ENCODE assay signal across 18 mouse cellular contexts in genomic region chr6:84328030-84328390, GRCm38 (mm10).
DNase-seq lines count a peak whose midpoint lies in the region; ATAC-seq lines count a peak whose summit lies in the region.
"Had no signal": no experiment of that assay in that cellular context is flagged by ENCODE, and none has a peak within 500 bp of the region (broad histone marks: within the 10 kb centered on the region; RNA-seq: fewer than 3 reads in every experiment).

No protein-coding gene starts in this region.

- no peaks in the 10 kb centered on the region for H3K36me3 ChIP-seq in lung, embryonic 15.5 days
- H3K36me3 ChIP-seq in liver, embryonic 12.5 days, result no peaks in the 10 kb centered on the region
- no peaks in the 10 kb centered on the region for H3K36me3 ChIP-seq in intestine, embryonic 15.5 days
- H3K36me3 ChIP-seq: forebrain, embryonic 15.5 days; neural tube, embryonic 13.5 days had no signal

- no peaks in the 10 kb centered on the region for H3K9me3 ChIP-seq in lung, embryonic 15.5 days
- H3K9me3 ChIP-seq in liver, embryonic 12.5 days (replicated peaks), result no peaks in the 10 kb centered on the region
- no peaks in the 10 kb centered on the region for H3K9me3 ChIP-seq in intestine, embryonic 15.5 days
- H3K9me3 ChIP-seq: forebrain, embryonic 15.5 days had no signal

- no peak for DNase-seq in lung, postnatal 4 days
- DNase-seq in c-Kit-positive CD71-positive TER-119-negative erythroid progenitor cells, embryonic 14.5 days (ENCODE audit: low read depth), result peak; percentile 59
- no peak for DNase-seq in heart, adult 9 months (ENCODE audit: low spot score in 2 of 2)
- DNase-seq: cerebellum, adult 11-12 months; cerebellum, postnatal 25 days; kidney, adult 18-20 months; kidney, postnatal 10 days; lung, postnatal 14 days; thymus, postnatal 25 days had no signal

- WGBS in lung, embryonic 15.5 days, result 24% methylated on average over 3 of the region's 3 CpGs
- 19% methylated on average over 3 of the region's 3 CpGs for WGBS in liver, embryonic 12.5 days (ENCODE audit: insufficient replicate concordance)
- 48% methylated on average over 3 of the region's 3 CpGs for WGBS in intestine, embryonic 15.5 days

- no peak for ATAC-seq in lung, embryonic 15.5 days (ENCODE audit: borderline replicate concordance, extremely low read depth, low FRiP score, low TSS enrichment)
- peak; percentile 90 for ATAC-seq in liver, embryonic 12.5 days
- no peak for ATAC-seq in monocyte, adult 5-6 weeks (replicated peaks; ENCODE audit: insufficient number of reproducible peaks, low FRiP score, low TSS enrichment, poor library complexity, severe bottlenecking)
- no peak; the same call in 1 of the 2 replicates for ATAC-seq in intestine, embryonic 15.5 days
- ATAC-seq: forebrain, embryonic 15.5 days; hindbrain, postnatal 0 days had no signal

- no peaks in the 10 kb centered on the region; the same call in 1 of the 2 replicates for H3K27me3 ChIP-seq in lung, embryonic 15.5 days
- peaks cover 43% of the 10 kb centered on the region for H3K27me3 ChIP-seq in liver, embryonic 12.5 days (replicated peaks)
- H3K27me3 ChIP-seq in intestine, embryonic 15.5 days (replicated peaks), result no peaks in the 10 kb centered on the region
- H3K27me3 ChIP-seq: forebrain, embryonic 15.5 days; neural tube, embryonic 13.5 days had no signal

- no peak overlapping the region for H3K9ac ChIP-seq in lung, embryonic 15.5 days
- H3K9ac ChIP-seq in liver, embryonic 12.5 days, result 0 out of 2 replicates have a peak overlapping the region, but pooled peaks have one; percentile 39
- H3K9ac ChIP-seq in intestine, embryonic 15.5 days, result no peak overlapping the region
- H3K9ac ChIP-seq: forebrain, embryonic 15.5 days; neural tube, embryonic 13.5 days had no signal

- peaks cover 16% of the 10 kb centered on the region for H3K4me1 ChIP-seq in lung, embryonic 15.5 days
- peaks cover 29% of the 10 kb centered on the region for H3K4me1 ChIP-seq in liver, embryonic 12.5 days
- H3K4me1 ChIP-seq in intestine, embryonic 15.5 days (replicated peaks), result no peaks in the 10 kb centered on the region
- H3K4me1 ChIP-seq: neural tube, embryonic 13.5 days had no signal

- no peak overlapping the region for H3K4me2 ChIP-seq in lung, embryonic 15.5 days
- peak overlapping the region; percentile 46 for H3K4me2 ChIP-seq in liver, embryonic 12.5 days
- no peak overlapping the region for H3K4me2 ChIP-seq in intestine, embryonic 15.5 days (replicated peaks)
- H3K4me2 ChIP-seq: forebrain, embryonic 15.5 days; midbrain, embryonic 11.5 days; neural tube, embryonic 13.5 days had no signal

- peak overlapping the region; percentile 53 for H3K27ac ChIP-seq in lung, embryonic 15.5 days
- peak overlapping the region; percentile 74 for H3K27ac ChIP-seq in liver, embryonic 12.5 days
- H3K27ac ChIP-seq in intestine, embryonic 15.5 days, result no peak overlapping the region
- H3K27ac ChIP-seq: forebrain, embryonic 15.5 days; hindbrain, postnatal 0 days; layer of hippocampus, adult 2 months; neural tube, embryonic 13.5 days had no signal

- H3K4me3 ChIP-seq in lung, embryonic 15.5 days, result no peak overlapping the region
- H3K4me3 ChIP-seq in liver, embryonic 12.5 days, result no peak overlapping the region
- no peak overlapping the region for H3K4me3 ChIP-seq in intestine, embryonic 15.5 days (replicated peaks)
- H3K4me3 ChIP-seq: forebrain, embryonic 15.5 days; layer of hippocampus, adult 2 months; neural tube, embryonic 13.5 days had no signal
